Mouse (Mus musculus): ENCODE results near the gene Pde8a. TPM values are rescaled to one million over a fixed set of nuclear protein-coding genes. Genes with fewer than 3 reads are reported as not detected.

Pde8a gene
- polyA plus RNA-seq, 1 experiment from 2014 or later, result 28.5 TPM

Other genes starting within 250 kb of the Pde8a start
- gene Zfp592, start 219.9 kb upstream of the Pde8a start, polyA plus RNA-seq (2018), result 14.6 to 15.0 TPM (median 15.0 TPM) in 3 replicates
- 0.03 to 0.06 TPM in 2 of 3 replicates, not detected in the other for gene Alpk3, start 156.0 kb upstream of the Pde8a start, polyA plus RNA-seq (2018)
- not detected in 3 replicates for gene Slc28a1, start 98.8 kb upstream of the Pde8a start, polyA plus RNA-seq (2018)
- 1,376 to 1,956 TPM (median 1,699 TPM) in 3 replicates for gene Rps17, start 131.7 kb downstream of the Pde8a start, polyA plus RNA-seq (2018)
- gene Cpeb1, start 241.9 kb downstream of the Pde8a start, polyA plus RNA-seq (2018), result 8.8 to 18.0 TPM (median 11.7 TPM) in 3 replicates